16 mouse cellular contexts compared by ENCODE assay signal in the genomic region with DNA sequence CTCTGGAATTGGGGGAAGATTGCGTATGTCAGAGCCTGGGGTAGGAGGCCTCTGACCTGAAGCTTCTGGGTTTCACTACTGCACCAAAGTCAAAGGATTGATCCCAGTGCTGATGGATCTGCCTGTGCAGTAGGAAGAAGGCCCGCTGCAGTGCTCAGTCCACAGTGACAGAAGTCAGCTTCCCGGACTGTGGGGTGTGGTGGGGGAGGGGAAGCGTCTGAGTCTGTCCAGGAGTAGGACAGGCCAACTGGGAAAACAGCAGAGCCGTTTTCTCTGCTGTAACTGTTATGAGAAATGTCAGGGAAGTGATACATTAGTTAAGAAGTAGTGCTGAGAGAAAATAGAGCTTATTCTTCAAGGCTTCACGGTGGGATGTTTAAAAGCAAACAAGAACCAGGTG. TPM values are rescaled to one million over a fixed set of nuclear protein-coding genes. Genes with fewer than 3 reads are reported as not detected.
DNase-seq lines count a peak whose midpoint lies in the region; ATAC-seq lines count a peak whose summit lies in the region.
"Had no signal": no experiment of that assay in that cellular context is flagged by ENCODE, and none has a peak within 500 bp of the region (broad histone marks: within the 10 kb centered on the region; RNA-seq: fewer than 3 reads in every experiment).

No protein-coding gene starts in this region.

- H3K4me3 ChIP-seq in limb, embryonic 11.5 days (ENCODE audit: low read depth, low read length), result no peak overlapping the region
- H3K4me3 ChIP-seq: forebrain, embryonic 12.5 days; heart, adult 2 months; liver, embryonic 13.5 days; midbrain, embryonic 13.5 days; neural tube, embryonic 12.5 days had no signal

- H3K4me2 ChIP-seq in limb, embryonic 11.5 days (ENCODE audit: low read depth, severe bottlenecking), result no peak overlapping the region
- H3K4me2 ChIP-seq: forebrain, embryonic 12.5 days; liver, embryonic 13.5 days; midbrain, embryonic 13.5 days; neural tube, embryonic 12.5 days had no signal

- no peaks in the 10 kb centered on the region for H3K36me3 ChIP-seq in limb, embryonic 11.5 days (ENCODE audit: control insufficient read depth, insufficient read depth, low read length)
- H3K36me3 ChIP-seq: forebrain, embryonic 12.5 days; liver, embryonic 13.5 days; midbrain, embryonic 13.5 days; neural tube, embryonic 12.5 days had no signal

- ATAC-seq in limb, embryonic 11.5 days (ENCODE audit: insufficient number of reproducible peaks, low FRiP score, low TSS enrichment, low read depth), result no peak
- ATAC-seq: activated CD4-positive, CD25-positive, alpha-beta regulatory T cell, adult 4 months; midbrain, embryonic 13.5 days had no signal

- H3K9ac ChIP-seq in limb, embryonic 11.5 days (ENCODE audit: low read length), result no peak overlapping the region
- H3K9ac ChIP-seq: forebrain, embryonic 12.5 days; liver, embryonic 13.5 days; midbrain, embryonic 13.5 days; neural tube, embryonic 12.5 days had no signal

- H3K4me1 ChIP-seq in limb, embryonic 11.5 days (ENCODE audit: control insufficient read depth, insufficient read depth, low read length), result peaks cover 21% of the 10 kb centered on the region

- H3K27ac ChIP-seq in limb, embryonic 11.5 days (replicated peaks; ENCODE audit: low read depth, low read length), result 0 out of 2 replicates have a peak overlapping the region, but pooled peaks have one; percentile 21
- H3K27ac ChIP-seq: forebrain, embryonic 12.5 days; heart, adult 2 months; liver, embryonic 13.5 days; midbrain, embryonic 13.5 days; neural tube, embryonic 12.5 days had no signal

- H3K27me3 ChIP-seq in limb, embryonic 11.5 days (ENCODE audit: control insufficient read depth, insufficient read depth, low read length), result no peaks in the 10 kb centered on the region
- H3K27me3 ChIP-seq: forebrain, embryonic 12.5 days; midbrain, embryonic 13.5 days; neural tube, embryonic 12.5 days had no signal

- no peaks in the 10 kb centered on the region for H3K9me3 ChIP-seq in limb, embryonic 11.5 days (ENCODE audit: control insufficient read depth, low read length)
- H3K9me3 ChIP-seq: forebrain, embryonic 12.5 days; liver, embryonic 13.5 days; midbrain, embryonic 13.5 days; neural tube, embryonic 12.5 days had no signal

- DNase-seq in adrenal gland, postnatal 10 days, result peak; percentile 63
- DNase-seq in adrenal gland, postnatal 4 days (ENCODE audit: low spot score in 2 of 2), result no peak
- DNase-seq in heart, postnatal 14 days, result peak; percentile 39 to 43
- DNase-seq in heart, adult 18-20 months, result no peak
- peak; percentile 68 to 71 for DNase-seq in kidney, postnatal 4 days
- DNase-seq in kidney, adult 11 months, result no peak
- DNase-seq in limb, embryonic 11.5 days (ENCODE audit: low spot score), result peak; percentile 56
- DNase-seq in urinary bladder, postnatal 10 days (ENCODE audit: low spot score), result no peak
- DNase-seq: cerebellum, adult 9-11 months; liver, embryonic 13.5 days; lung, postnatal 14 days had no signal

- intact Hi-C loops in heart, postnatal 14 days (cut with DNase I), result no loop called here

- WGBS in limb, embryonic 11.5 days, result 23% methylated on average over 6 of the region's 6 CpGs

RNA-seq across cellular contexts. Expression of a gene that starts 4.2 kb away (rescaled TPM):
- 10 to 100 TPM; 46.8 to 78.3 TPM for total RNA-seq in adrenal gland, postnatal 10 days (2021)
- 10 to 100 TPM; 60.1 to 74.7 TPM for total RNA-seq in adrenal gland, postnatal 4 days (2021)
- total RNA-seq in heart, postnatal 14 days (2021), result 10 to 100 TPM; 44.8 to 47.9 TPM
- total RNA-seq in heart, adult 18-20 months (2021), result 10 to 100 TPM; 26.7 to 31.4 TPM
- polyA plus RNA-seq in limb, embryonic 11.5 days (2014; fragmentation: Nextera tagmentation; extraction: Ambion mirVana), result 96.6 and 100 TPM in 2 replicates

Comparison
In these comparisons a context has a peak if more than half of its experiments do, and no peak if none do; other contexts are left out.
1. DNase-seq: peak in adrenal gland, postnatal 10 days (single experiment), heart, postnatal 14 days (2 of 2), kidney, postnatal 4 days (2 of 2) and limb, embryonic 11.5 days (single experiment); none in adrenal gland, postnatal 4 days (0 of 2), heart, adult 18-20 months (0 of 2), kidney, adult 11 months (single experiment) and urinary bladder, postnatal 10 days (single experiment).